Mouse (Mus musculus): ENCODE measurements at regions not wholly inside any gene's neighbourhood (a gene's known extent, or its start where the extent isn't known, plus 50 kb on each side); places are given as distances from the start of the nearest gene placed in this dataset.

- TF ChIP-seq CTCF (IDR thresholded peaks at IDR 0.05; ENCODE audit: insufficient read depth, low read depth, low read length): no peak
- TF ChIP-seq POLR2A (IDR thresholded peaks at IDR 0.05; ENCODE audit: insufficient read depth, low read depth, low read length): no peak
These were observed 292.1 kb downstream of the Irs2 start for GRCm38 (mm10) chr8:10716161-10716560.
